Mouse (Mus musculus) kidney, postnatal 0 days (tissue): ENCODE data around the gene Herc3. TPM values are rescaled to one million over a fixed set of nuclear protein-coding genes. Genes with fewer than 3 reads are reported as not detected.

Source experiments
- ATAC-seq: fragments of 200-750 bp; cut with Nextera tagmentation; replicated peaks from 2 replicates; pipeline ENCODE4 v1.8.0; 2017; ENCODE audit warnings: low read depth, moderate number of reproducible peaks, moderate TSS enrichment, moderate library complexity; ENCODE audit not compliant: low FRiP score
- DNase-seq: peaks from one replicate; pipeline ENCODE4 v3.0.0-alpha.2; 2016; ENCODE audit warnings: low spot score
- H3K27ac ChIP-seq: fragments of 300-500 bp; sonication (generic); 2 replicates; pipeline ENCODE4 v1.5.1; 2014; ENCODE audit warnings: mild to moderate bottlenecking
- H3K27me3 ChIP-seq: fragments of 300-500 bp; sonication (generic); 2 replicates; pipeline ENCODE4 v1.6.1; 2014; ENCODE audit warnings: low read length, mixed read lengths; ENCODE audit not compliant: insufficient read depth
- H3K36me3 ChIP-seq: fragments of 300-500 bp; sonication (generic); 2 replicates; pipeline ENCODE4 v1.6.1; 2014; ENCODE audit warnings: low read length, mixed read lengths; ENCODE audit not compliant: insufficient read depth
- H3K4me1 ChIP-seq: fragments of 300-500 bp; sonication (generic); replicated peaks from 2 replicates; pipeline ENCODE4 v1.6.1; 2014; ENCODE audit warnings: antibody characterized with exemption, low read length, mixed read lengths; ENCODE audit not compliant: insufficient read depth
- H3K4me2 ChIP-seq: fragments of 300-500 bp; sonication (generic); 2 replicates; pipeline ENCODE4 v1.6.1; 2014; ENCODE audit warnings: mild to moderate bottlenecking, low read length, moderate library complexity, mixed read lengths
- H3K4me3 ChIP-seq: fragments of 300-500 bp; sonication (generic); replicated peaks from 2 replicates; pipeline ENCODE4 v1.5.1; 2014; ENCODE audit warnings: low read depth, low read length
- H3K9ac ChIP-seq: fragments of 300-500 bp; sonication (generic); 2 replicates; pipeline ENCODE4 v1.6.1; 2014; ENCODE audit warnings: low read depth, low read length
- H3K9me3 ChIP-seq: fragments of 300-500 bp; sonication (generic); replicated peaks from 2 replicates; pipeline ENCODE4 v1.6.1; 2016; ENCODE audit warnings: low read length, inconsistent platforms, mixed read lengths
- CTCF ChIP-seq: IDR thresholded peaks from 2 replicates; pipeline ENCODE4 v1.5.1; 2016; ENCODE audit warnings: antibody characterized with exemption, low read depth, mild to moderate bottlenecking, moderate library complexity
- WGBS: fragments of 180-500 bp; shearing (Covaris S2); extraction: QIAGEN DNeasy Blood & Tissue Kit; methylation state at CpG from one replicate; pipeline ENCODE4 v1.1.7; 2014; 5-methylcytosine and 5-hydroxymethylcytosine counted together
- polyA plus RNA-seq: library from polyadenylated mRNA; unstranded; fragments of >200 nt; fragmentation: Nextera tagmentation; extraction: Ambion mirVana; gene quantifications from 2 replicates; pipeline ENCODE4 v1.2.1, GENCODE M21; 2015

Gene Herc3
- polyA plus RNA-seq, 1 experiment from 2014 or later, result 11.8 TPM

DNA sequence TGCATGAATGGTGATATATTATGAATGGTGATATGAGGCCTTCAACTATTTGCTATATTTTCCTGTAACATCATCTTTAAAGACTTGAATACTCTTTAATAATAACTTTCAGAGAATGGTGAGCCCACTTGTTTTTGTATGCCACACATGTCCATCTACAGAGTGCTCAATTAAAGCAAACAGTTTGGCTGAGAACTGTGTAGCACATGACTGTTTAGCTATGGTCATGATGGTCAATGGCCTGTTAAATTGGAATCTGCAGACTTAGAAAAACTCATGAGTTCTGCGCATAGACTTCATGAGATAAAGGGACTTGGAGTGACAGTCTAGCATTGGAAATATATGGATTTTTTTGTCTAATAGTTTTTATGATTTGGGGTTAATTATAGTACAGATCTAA lies 119.1 kb downstream of the Herc3 start:
- TF ChIP-seq CTCF, result no peak
- peaks cover 12% of the 10 kb centered on the region; the same call in 1 of the 2 replicates for H3K36me3 ChIP-seq
- no peak overlapping the region for H3K27ac ChIP-seq
- no peak overlapping the region for H3K4me2 ChIP-seq
- no peak for DNase-seq
- no peak for ATAC-seq
- H3K4me3 ChIP-seq, result no peak overlapping the region
- no peaks in the 10 kb centered on the region for H3K9me3 ChIP-seq
- peaks cover 9% of the 10 kb centered on the region; the same call in 1 of the 2 replicates for H3K4me1 ChIP-seq
- WGBS, result 63% methylated on average over 1 of the region's 1 CpGs
- no peaks in the 10 kb centered on the region for H3K27me3 ChIP-seq
- no peak overlapping the region for H3K9ac ChIP-seq

- DNase-seq (peak; percentile 75), ATAC-seq (peak; percentile 86)
- H3K27ac ChIP-seq, result peak overlapping the region; percentile 82
- no peak for TF ChIP-seq CTCF
- no peaks in the 10 kb centered on the region for H3K27me3 ChIP-seq
- H3K9ac ChIP-seq, result no peak overlapping the region
- H3K4me3 ChIP-seq, result no peak overlapping the region
- H3K9me3 ChIP-seq, result no peaks in the 10 kb centered on the region
- 25% methylated on average over 2 of the region's 2 CpGs for WGBS
- H3K36me3 ChIP-seq, result peaks cover 12% of the 10 kb centered on the region; the same call in 1 of the 2 replicates
- no peak overlapping the region for H3K4me2 ChIP-seq
- peaks cover 9% of the 10 kb centered on the region; the same call in 1 of the 2 replicates for H3K4me1 ChIP-seq
Observed at GRCm38 (mm10) chr6:58951128-58951992, 120.1 kb downstream of the Herc3 start.

DNA sequence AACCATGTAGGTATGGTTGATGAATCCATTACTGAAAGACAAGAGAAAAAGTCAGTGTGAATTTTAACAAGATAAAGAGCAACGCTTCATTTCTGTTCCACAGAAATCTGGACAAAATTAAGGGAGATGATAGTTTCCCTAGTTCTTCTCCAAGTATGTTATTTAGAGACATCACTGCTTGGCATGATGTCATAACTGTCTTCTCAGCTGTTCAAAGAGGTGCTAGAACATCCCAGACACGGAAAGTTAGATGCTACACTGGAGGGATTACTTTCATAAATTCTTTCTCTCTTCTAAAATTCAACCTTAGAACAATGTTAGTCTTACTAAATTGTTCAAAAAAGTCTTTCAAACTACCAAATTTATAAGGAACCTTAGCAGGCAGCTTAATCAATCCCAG lies 129.3 kb downstream of the Herc3 start:
- Histone ChIP-seq H3K36me3 (no peaks in the 10 kb centered on the region), H3K4me1 (no peaks in the 10 kb centered on the region), H3K27ac (no peak overlapping the region), H3K9me3 (no peaks in the 10 kb centered on the region), H3K4me2 (no peak overlapping the region), H3K4me3 (no peak overlapping the region), H3K27me3 (no peaks in the 10 kb centered on the region), H3K9ac (no peak overlapping the region)
- WGBS, result 89% methylated on average over 2 of the region's 2 CpGs
- TF ChIP-seq CTCF, result no peak
- DNase-seq (no peak), ATAC-seq (no peak)

GRCm38 (mm10) chr6:58962691-58963090 lies 131.4 kb downstream of the Herc3 start:
- H3K4me1 ChIP-seq, result no peaks in the 10 kb centered on the region
- TF ChIP-seq CTCF, result no peak
- H3K4me3 ChIP-seq, result no peak overlapping the region
- DNase-seq (no peak), ATAC-seq (no peak)
- H3K36me3 ChIP-seq, result no peaks in the 10 kb centered on the region
- no peak overlapping the region for H3K4me2 ChIP-seq
- 82% methylated on average over 5 of the region's 5 CpGs for WGBS
- H3K9ac ChIP-seq, result no peak overlapping the region
- no peaks in the 10 kb centered on the region for H3K27me3 ChIP-seq
- H3K27ac ChIP-seq, result no peak overlapping the region
- H3K9me3 ChIP-seq, result no peaks in the 10 kb centered on the region

DNA sequence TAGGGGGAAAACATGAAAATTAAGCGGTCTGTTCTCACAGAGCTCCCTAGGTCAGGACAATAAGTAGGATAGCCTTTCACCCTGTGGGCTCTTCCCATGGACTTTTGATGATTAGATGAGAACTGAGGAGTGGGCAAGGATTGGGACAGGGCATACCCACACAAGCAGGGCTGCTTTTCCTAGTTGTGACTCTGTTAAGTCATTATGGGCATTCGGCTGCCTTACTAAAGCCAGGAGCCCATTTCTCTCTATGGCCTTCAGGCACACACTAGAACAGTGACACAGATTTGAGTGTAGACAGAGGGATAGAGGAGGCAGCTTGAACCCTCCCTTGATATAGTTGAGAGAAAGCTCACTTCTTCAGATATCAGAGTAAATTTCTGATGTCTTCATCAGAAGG lies 132.8 kb downstream of the Herc3 start:
- Histone ChIP-seq H3K36me3 (no peaks in the 10 kb centered on the region), H3K9ac (no peak overlapping the region), H3K9me3 (no peaks in the 10 kb centered on the region), H3K4me1 (no peaks in the 10 kb centered on the region), H3K27ac (no peak overlapping the region), H3K4me3 (no peak overlapping the region), H3K27me3 (no peaks in the 10 kb centered on the region), H3K4me2 (no peak overlapping the region)
- ATAC-seq, result no peak
- no peak for TF ChIP-seq CTCF
- WGBS, result 92% methylated on average over 2 of the region's 2 CpGs
- DNase-seq, result no peak

DNA sequence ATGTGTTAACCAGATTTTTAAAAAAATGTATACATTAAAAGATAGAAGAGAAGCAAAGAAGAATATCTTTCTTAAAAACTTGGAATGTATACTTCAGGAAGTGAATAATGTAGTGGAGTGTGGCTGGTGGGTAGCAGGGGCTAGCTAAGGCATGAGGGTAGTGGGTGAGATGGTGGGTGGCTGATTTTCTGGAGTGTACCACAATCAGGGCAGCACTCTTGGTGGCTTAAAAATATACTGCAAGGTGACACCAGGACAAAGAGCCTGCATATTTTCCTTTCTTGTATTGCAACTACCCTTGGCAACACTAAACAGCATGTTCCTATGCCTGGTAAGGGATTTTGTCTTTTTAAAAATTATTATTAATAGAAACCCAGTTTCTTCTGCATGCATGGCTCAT lies 133.3 kb downstream of the Herc3 start:
- DNase-seq (no peak), ATAC-seq (no peak)
- no peak overlapping the region for H3K4me2 ChIP-seq
- H3K4me1 ChIP-seq, result no peaks in the 10 kb centered on the region
- H3K27me3 ChIP-seq, result no peaks in the 10 kb centered on the region
- no peaks in the 10 kb centered on the region for H3K9me3 ChIP-seq
- no peak overlapping the region for H3K27ac ChIP-seq
- TF ChIP-seq CTCF, result no peak
- H3K9ac ChIP-seq, result no peak overlapping the region
- H3K4me3 ChIP-seq, result no peak overlapping the region
- no peaks in the 10 kb centered on the region for H3K36me3 ChIP-seq
